Mouse (Mus musculus): ENCODE data around the gene Dennd4b. TPM values are rescaled to one million over a fixed set of nuclear protein-coding genes. Genes with fewer than 3 reads are reported as not detected.

Dennd4b gene
- polyA plus RNA-seq, 1 experiment from 2014 or later, result 4.7 TPM

Small RNA genes lying within 50 kb of the gene (microRNA-seq; reads per million reads assigned to microRNA genes)
- not detected for gene Mir7012

Other genes starting within 250 kb of the Dennd4b start
- gene 4933434E20Rik, start 213.5 kb upstream of the Dennd4b start, polyA plus RNA-seq (2015; fragmentation: Nextera tagmentation; extraction: Ambion mirVana), result 126 and 140 TPM in 2 replicates
- 172 and 174 TPM in 2 replicates for gene Ubap2l, start 212.6 kb upstream of the Dennd4b start, polyA plus RNA-seq (2015; fragmentation: Nextera tagmentation; extraction: Ambion mirVana)
- 474 and 545 TPM in 2 replicates for gene Tpm3, start 192.5 kb upstream of the Dennd4b start, polyA plus RNA-seq (2015; fragmentation: Nextera tagmentation; extraction: Ambion mirVana)
- 0.28 and 0.30 TPM in 2 replicates for gene Nup210l, start 161.1 kb upstream of the Dennd4b start, polyA plus RNA-seq (2015; fragmentation: Nextera tagmentation; extraction: Ambion mirVana)
- gene Rps27, start 51.5 kb upstream of the Dennd4b start, polyA plus RNA-seq (2015; fragmentation: Nextera tagmentation; extraction: Ambion mirVana), result 1,355 and 1,817 TPM in 2 replicates
- gene Rab13, start 51.5 kb upstream of the Dennd4b start, polyA plus RNA-seq (2015; fragmentation: Nextera tagmentation; extraction: Ambion mirVana), result 37.5 and 40.9 TPM in 2 replicates
- 112 and 125 TPM in 2 replicates for gene Jtb, start 33.6 kb upstream of the Dennd4b start, polyA plus RNA-seq (2015; fragmentation: Nextera tagmentation; extraction: Ambion mirVana)
- gene Creb3l4, start 21.7 kb upstream of the Dennd4b start, polyA plus RNA-seq (2015; fragmentation: Nextera tagmentation; extraction: Ambion mirVana), result 5.8 and 6.5 TPM in 2 replicates
- 119 and 122 TPM in 2 replicates for gene Slc39a1, start 17.0 kb upstream of the Dennd4b start, polyA plus RNA-seq (2015; fragmentation: Nextera tagmentation; extraction: Ambion mirVana)
- 20.1 and 20.8 TPM in 2 replicates for gene Crtc2, start 11.0 kb upstream of the Dennd4b start, polyA plus RNA-seq (2015; fragmentation: Nextera tagmentation; extraction: Ambion mirVana)
- gene Gatad2b, start 28.0 kb downstream of the Dennd4b start, polyA plus RNA-seq (2015; fragmentation: Nextera tagmentation; extraction: Ambion mirVana), result 13.3 and 14.2 TPM in 2 replicates
- gene Slc27a3, start 124.8 kb downstream of the Dennd4b start, polyA plus RNA-seq (2015; fragmentation: Nextera tagmentation; extraction: Ambion mirVana), result 36.2 and 37.0 TPM in 2 replicates
- gene Ints3, start 168.4 kb downstream of the Dennd4b start, polyA plus RNA-seq (2015; fragmentation: Nextera tagmentation; extraction: Ambion mirVana), result 25.6 and 28.0 TPM in 2 replicates
- 5.4 and 6.7 TPM in 2 replicates for gene Npr1, start 200.7 kb downstream of the Dennd4b start, polyA plus RNA-seq (2015; fragmentation: Nextera tagmentation; extraction: Ambion mirVana)
- 171 and 176 TPM in 2 replicates for gene Ilf2, start 210.9 kb downstream of the Dennd4b start, polyA plus RNA-seq (2015; fragmentation: Nextera tagmentation; extraction: Ambion mirVana)
- 89.9 and 95.4 TPM in 2 replicates for gene Snapin, start 225.8 kb downstream of the Dennd4b start, polyA plus RNA-seq (2015; fragmentation: Nextera tagmentation; extraction: Ambion mirVana)
- gene Chtop, start 244.3 kb downstream of the Dennd4b start, polyA plus RNA-seq (2015; fragmentation: Nextera tagmentation; extraction: Ambion mirVana), result 146 and 147 TPM in 2 replicates
- gene S100a1, start 249.2 kb downstream of the Dennd4b start, polyA plus RNA-seq (2015; fragmentation: Nextera tagmentation; extraction: Ambion mirVana), result 38.7 and 40.1 TPM in 2 replicates
- gene S100a13, start 249.2 kb downstream of the Dennd4b start, polyA plus RNA-seq (2015; fragmentation: Nextera tagmentation; extraction: Ambion mirVana), result 52.1 and 55.0 TPM in 2 replicates